Comparison of ENCODE assay signal across 30 mouse cellular contexts in genomic region chr3:30234018-30234417, GRCm38 (mm10).
DNase-seq lines count a peak whose midpoint lies in the region; ATAC-seq lines count a peak whose summit lies in the region.
"Had no signal": no experiment of that assay in that cellular context is flagged by ENCODE, and none has a peak within 500 bp of the region (broad histone marks: within the 10 kb centered on the region; RNA-seq: fewer than 3 reads in every experiment).

No protein-coding gene starts in this region.

- no peaks in the 10 kb centered on the region for H3K9me3 ChIP-seq in heart, embryonic 10.5 days
- no peaks in the 10 kb centered on the region for H3K9me3 ChIP-seq in limb, embryonic 12.5 days
- H3K9me3 ChIP-seq: embryonic facial prominence, embryonic 10.5 days; embryonic facial prominence, embryonic 13.5 days; forebrain, embryonic 12.5 days; forebrain, embryonic 15.5 days; heart, embryonic 12.5 days; heart, embryonic 15.5 days had no signal

- no peaks in the 10 kb centered on the region for H3K27me3 ChIP-seq in heart, embryonic 10.5 days (ENCODE audit: insufficient read depth, poor library complexity, severe bottlenecking)
- no peaks in the 10 kb centered on the region for H3K27me3 ChIP-seq in limb, embryonic 12.5 days
- H3K27me3 ChIP-seq: embryonic facial prominence, embryonic 13.5 days; forebrain, embryonic 12.5 days; forebrain, embryonic 15.5 days; heart, embryonic 12.5 days; heart, embryonic 15.5 days had no signal

- DNase-seq in heart, adult 11 months, result peak; percentile 71
- DNase-seq in heart, embryonic 10.5 days (ENCODE audit: low spot score), result no peak
- peak; percentile 26 for DNase-seq in MEL-GATA-1-ER (ENCODE audit: extremely low read depth, low read depth)
- no peak for DNase-seq in layer of hippocampus, adult 18-20 months (ENCODE audit: low spot score in 2 of 2)
- DNase-seq in cerebellum, adult 11 months, result no peak
- no peak for DNase-seq in frontal cortex, postnatal 14 days (ENCODE audit: low spot score in 2 of 2)
- DNase-seq: adrenal gland, postnatal 10 days; adrenal gland, postnatal 36 days; B cell, adult 2 months; cerebellum, adult 2 months; cerebellum, adult 9-11 months; cerebellum, postnatal 25 days; embryo, embryonic 11 days; gastrocnemius, postnatal 25 days; heart, postnatal 10 days; heart, postnatal 36 days had no signal

- no peaks in the 10 kb centered on the region for H3K36me3 ChIP-seq in heart, embryonic 10.5 days
- peaks cover 16% of the 10 kb centered on the region; the same call in 1 of the 2 replicates for H3K36me3 ChIP-seq in limb, embryonic 12.5 days
- H3K36me3 ChIP-seq: embryonic facial prominence, embryonic 10.5 days; embryonic facial prominence, embryonic 13.5 days; forebrain, embryonic 12.5 days; forebrain, embryonic 15.5 days; heart, embryonic 12.5 days; heart, embryonic 15.5 days had no signal

- no peak overlapping the region for H3K4me3 ChIP-seq in heart, embryonic 10.5 days
- H3K4me3 ChIP-seq in limb, embryonic 12.5 days (replicated peaks), result no peak overlapping the region
- H3K4me3 ChIP-seq: embryonic facial prominence, embryonic 10.5 days; embryonic facial prominence, embryonic 13.5 days; erythroblast, embryonic 14.5 days; forebrain, embryonic 12.5 days; forebrain, embryonic 15.5 days; heart, embryonic 12.5 days; heart, embryonic 15.5 days had no signal

- H3K4me1 ChIP-seq in heart, embryonic 10.5 days, result no peaks in the 10 kb centered on the region
- peaks cover 10% of the 10 kb centered on the region for H3K4me1 ChIP-seq in limb, embryonic 12.5 days (replicated peaks)
- H3K4me1 ChIP-seq: embryonic facial prominence, embryonic 10.5 days; embryonic facial prominence, embryonic 13.5 days; forebrain, embryonic 15.5 days; heart, embryonic 15.5 days had no signal

- ATAC-seq in hematopoietic stem cell, adult 5-6 weeks (replicated peaks in 1 of 2; ENCODE audit: insufficient read depth in 1 of 2, low FRiP score in 2 of 2, low TSS enrichment in 1 of 2, low read depth in 1 of 2, poor library complexity in 2 of 2, severe bottlenecking in 2 of 2), result peak; percentile 74 to 88
- ATAC-seq in limb, embryonic 12.5 days (ENCODE audit: insufficient number of reproducible peaks, insufficient read depth, low FRiP score, low TSS enrichment, low read depth), result no peak
- ATAC-seq: forebrain, embryonic 15.5 days; hindbrain, postnatal 0 days; inflammation-experienced regulatory T-cells, adult 6 months; intestine, embryonic 16.5 days; Patski had no signal

- H3K9ac ChIP-seq in limb, embryonic 12.5 days (replicated peaks), result no peak overlapping the region
- H3K9ac ChIP-seq: embryonic facial prominence, embryonic 13.5 days; forebrain, embryonic 12.5 days; forebrain, embryonic 15.5 days; heart, embryonic 12.5 days; heart, embryonic 15.5 days; hindbrain, embryonic 14.5 days had no signal

- no peak overlapping the region for H3K27ac ChIP-seq in heart, embryonic 10.5 days
- peak overlapping the region; percentile 62; the same call in 1 of the 2 replicates for H3K27ac ChIP-seq in limb, embryonic 12.5 days
- H3K27ac ChIP-seq: embryonic facial prominence, embryonic 10.5 days; embryonic facial prominence, embryonic 13.5 days; forebrain, embryonic 12.5 days; forebrain, embryonic 15.5 days; heart, embryonic 15.5 days; hindbrain, embryonic 14.5 days; hindbrain, postnatal 0 days had no signal

- H3K4me2 ChIP-seq in limb, embryonic 12.5 days, result no peak overlapping the region
- H3K4me2 ChIP-seq: embryonic facial prominence, embryonic 13.5 days; forebrain, embryonic 12.5 days; forebrain, embryonic 15.5 days; heart, embryonic 12.5 days; heart, embryonic 15.5 days; hindbrain, embryonic 14.5 days had no signal

- 83% methylated on average over 1 of the region's 1 CpGs for WGBS in heart, embryonic 10.5 days
- 79% methylated on average over 1 of the region's 1 CpGs for WGBS in limb, embryonic 12.5 days

Comparison
In these comparisons a context has a peak if more than half of its experiments do, and no peak if none do; other contexts are left out.
1. DNase-seq: peak in heart, adult 11 months (single experiment) and MEL-GATA-1-ER (single experiment); none in heart, embryonic 10.5 days (single experiment), layer of hippocampus, adult 18-20 months (0 of 2), cerebellum, adult 11 months (single experiment) and frontal cortex, postnatal 14 days (0 of 2).